Mouse (Mus musculus) leukemia stem cell, adult 10-12 weeks (primary cell): ENCODE data around the gene Nfkbiz. TPM values are rescaled to one million over a fixed set of nuclear protein-coding genes. Genes with fewer than 3 reads are reported as not detected.

ENCODE experiments used
- polyA plus RNA-seq: library from polyadenylated mRNA; stranded (reverse); fragments of >175 nt; gene quantifications from 2 replicates; pipeline ENCODE4 v1.2.3, GENCODE M21; 2012; ENCODE audit warnings: low replicate concordance

Gene Nfkbiz
- polyA plus RNA-seq = 3.8 and 8.4 TPM in 2 replicates

DNA sequence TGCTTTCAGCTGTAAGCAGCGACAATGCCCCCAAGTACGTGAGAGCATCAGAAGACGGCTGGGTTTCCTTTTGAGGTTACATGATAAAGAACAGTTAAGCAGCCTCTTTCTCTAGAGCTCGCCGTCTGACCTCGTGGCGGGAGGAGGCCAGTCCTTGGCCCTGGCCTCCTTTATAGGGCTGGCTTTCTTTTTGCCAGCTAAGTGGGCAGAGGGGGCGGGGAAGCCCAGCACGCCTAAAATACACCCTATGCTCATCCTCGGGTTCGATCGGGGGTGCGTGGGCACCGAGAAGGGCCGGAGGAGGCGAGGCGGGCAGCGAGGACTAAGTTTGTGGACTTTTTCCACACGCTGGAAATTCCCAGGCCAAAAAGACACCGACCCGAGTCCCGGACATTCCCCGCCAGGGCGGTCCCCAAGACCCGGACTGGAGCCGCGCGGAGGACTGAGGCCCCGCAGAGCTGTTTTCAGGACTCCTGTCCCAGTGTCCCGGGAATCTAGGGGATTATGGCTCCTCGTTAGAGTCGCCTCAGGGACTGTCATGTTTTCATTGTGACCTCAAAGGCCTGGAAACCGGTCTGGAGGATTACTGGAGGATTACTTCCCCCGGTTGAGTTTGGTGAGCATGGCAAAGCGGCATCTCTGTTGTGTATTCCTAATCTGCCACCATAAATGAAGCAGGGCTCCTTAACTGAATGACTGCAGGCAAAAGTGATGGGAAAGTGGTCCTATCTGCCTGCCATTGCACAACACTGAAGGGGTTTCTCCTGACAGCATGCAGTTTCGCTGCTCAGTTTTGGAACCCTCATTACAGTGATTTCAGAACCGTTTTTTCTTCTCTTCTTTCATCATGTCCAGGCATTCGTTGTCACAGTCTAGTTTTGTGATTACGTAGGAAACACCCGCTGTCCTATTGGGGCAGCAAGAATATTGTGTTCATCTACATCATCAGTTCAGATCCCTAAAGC lies at the start of gene Nfkbiz:
Gene Nfkbiz, minus strand, starts transcription at position 390 of the 965 bp plus-strand sequence.

Other genes with a start within 250 kb of the Nfkbiz start
- gene Nxpe3, start 56.4 kb upstream of the Nfkbiz start, polyA plus RNA-seq = 0.44 and 0.45 TPM in 2 replicates
- 0.77 and 1.8 TPM in 2 replicates for gene Cep97, start 96.0 kb upstream of the Nfkbiz start, polyA plus RNA-seq
- 31.2 and 43.8 TPM in 2 replicates for gene Rpl24, start 127.4 kb upstream of the Nfkbiz start, polyA plus RNA-seq
- 3.9 and 5.2 TPM in 2 replicates for gene Zbtb11, start 135.0 kb upstream of the Nfkbiz start, polyA plus RNA-seq
- 11.4 and 12.4 TPM in 2 replicates for gene Pcnp, start 190.8 kb upstream of the Nfkbiz start, polyA plus RNA-seq
- gene Trmt10c, start 198.9 kb upstream of the Nfkbiz start, polyA plus RNA-seq = 11.2 and 19.8 TPM in 2 replicates
- gene Senp7, start 209.4 kb upstream of the Nfkbiz start, polyA plus RNA-seq = 8.4 and 10.6 TPM in 2 replicates